ENCODE assay signal across 11 mouse cellular contexts in the genomic region with DNA sequence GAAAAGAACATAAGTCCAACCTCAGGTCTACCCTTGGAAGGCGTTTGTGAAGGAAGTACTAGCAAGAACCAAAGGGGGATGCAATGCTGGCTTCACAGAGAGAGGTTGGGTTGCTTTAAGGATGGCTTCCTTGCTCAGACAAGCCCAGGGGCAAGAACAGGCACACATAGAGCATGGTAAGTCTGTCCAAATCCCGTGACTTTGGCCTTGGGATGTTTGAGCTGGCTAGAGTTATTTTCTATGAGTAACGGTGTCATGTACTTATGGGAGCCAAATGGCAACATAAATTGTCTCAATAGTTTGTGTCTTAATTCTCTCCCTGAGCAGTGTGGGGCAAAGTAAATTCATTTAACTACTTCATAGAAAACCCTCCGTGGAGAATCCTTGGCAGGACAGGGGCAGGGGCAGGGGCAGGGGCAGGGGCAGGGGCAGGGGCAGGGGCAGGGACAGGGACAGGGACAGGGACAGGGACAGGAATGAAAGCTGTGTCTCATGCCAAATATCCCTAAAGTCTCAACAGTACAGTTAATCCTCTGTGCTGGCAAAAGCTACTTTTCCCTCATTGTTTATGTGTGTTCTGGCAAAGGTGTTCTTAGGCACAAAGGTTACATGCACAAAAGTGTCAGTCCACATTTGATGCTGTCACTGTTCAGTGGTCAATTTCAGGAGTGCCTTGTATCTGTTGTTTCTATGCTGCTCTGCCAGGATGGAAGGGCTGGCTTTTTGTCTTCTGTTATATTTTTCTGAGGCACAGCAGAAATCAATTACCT.
"Had no signal": no experiment of that assay in that cellular context is flagged by ENCODE, and none has a peak within 500 bp of the region (broad histone marks: within the 10 kb centered on the region; RNA-seq: fewer than 3 reads in every experiment).

No protein-coding gene starts in this region.

- DNase-seq: kidney, postnatal 14 days; liver, embryonic 13.5 days; liver, postnatal 0 days; lung, postnatal 14 days; thymus, adult 18-20 months; thymus, postnatal 14 days had no signal

- H3K4me1 ChIP-seq: limb, embryonic 10.5 days; lung, embryonic 15.5 days; midbrain, embryonic 13.5 days had no signal

- ATAC-seq: liver, postnatal 0 days; midbrain, embryonic 13.5 days had no signal

- H3K4me3 ChIP-seq: left cerebral cortex, adult 2 months; limb, embryonic 10.5 days; liver, embryonic 13.5 days; lung, embryonic 15.5 days; midbrain, embryonic 13.5 days; myocyte had no signal

- H3K27me3 ChIP-seq: liver, embryonic 13.5 days; lung, embryonic 15.5 days; midbrain, embryonic 13.5 days had no signal

- H3K9me3 ChIP-seq: limb, embryonic 10.5 days; liver, embryonic 13.5 days; lung, embryonic 15.5 days; midbrain, embryonic 13.5 days had no signal

- H3K36me3 ChIP-seq: limb, embryonic 10.5 days; liver, embryonic 13.5 days; lung, embryonic 15.5 days; midbrain, embryonic 13.5 days had no signal

- H3K9ac ChIP-seq: liver, embryonic 13.5 days; liver, postnatal 0 days; lung, embryonic 15.5 days; midbrain, embryonic 13.5 days had no signal

- H3K27ac ChIP-seq: left cerebral cortex, adult 2 months; limb, embryonic 10.5 days; liver, embryonic 13.5 days; lung, embryonic 15.5 days; midbrain, embryonic 13.5 days had no signal

- H3K4me2 ChIP-seq: liver, embryonic 13.5 days; lung, embryonic 15.5 days; midbrain, embryonic 13.5 days had no signal
